Mouse (Mus musculus) lung, embryonic 16.5 days (tissue): Measurements from ENCODE around the gene Ctsk. TPM values are rescaled to one million over a fixed set of nuclear protein-coding genes. Genes with fewer than 3 reads are reported as not detected.

Source experiments
- ATAC-seq: fragments of 200-750 bp; cut with Nextera tagmentation; 2 replicates; pipeline ENCODE4 v1.8.0; 2017; ENCODE audit warnings: low read depth, mild to moderate bottlenecking, moderate library complexity
- H3K27ac ChIP-seq: fragments of 300-500 bp; sonication (generic); 2 replicates; pipeline ENCODE4 v1.5.1; 2014; ENCODE audit warnings: mild to moderate bottlenecking, control low read depth, low read length
- H3K27me3 ChIP-seq: fragments of 300-500 bp; sonication (generic); 2 replicates; pipeline ENCODE4 v1.6.1; 2014; ENCODE audit warnings: low read depth, low read length, mixed read lengths; ENCODE audit not compliant: control insufficient read depth, insufficient read depth
- H3K36me3 ChIP-seq: fragments of 300-500 bp; sonication (generic); 2 replicates; pipeline ENCODE4 v1.6.1; 2014; ENCODE audit warnings: low read length; ENCODE audit not compliant: control insufficient read depth, insufficient read depth
- H3K4me1 ChIP-seq: fragments of 300-500 bp; sonication (generic); replicated peaks from 2 replicates; pipeline ENCODE4 v1.6.1; 2014; ENCODE audit warnings: low read length, mixed read lengths; ENCODE audit not compliant: control insufficient read depth, insufficient read depth
- H3K4me2 ChIP-seq: fragments of 300-500 bp; sonication (generic); 2 replicates; pipeline ENCODE4 v1.6.1; 2014; ENCODE audit warnings: low read depth, low read length, control low read depth
- H3K4me3 ChIP-seq: fragments of 300-500 bp; sonication (generic); 2 replicates; pipeline ENCODE4 v1.5.1; 2014; ENCODE audit warnings: mild to moderate bottlenecking, low read length, control low read depth
- H3K9ac ChIP-seq: fragments of 300-500 bp; sonication (generic); 2 replicates; pipeline ENCODE4 v1.6.1; 2014; ENCODE audit warnings: low read length, control low read depth
- H3K9me3 ChIP-seq: fragments of 300-500 bp; sonication (generic); 2 replicates; pipeline ENCODE4 v1.6.1; 2016; ENCODE audit warnings: low read length; ENCODE audit not compliant: control insufficient read depth
- WGBS: fragments of 180-500 bp; shearing (Covaris S2); extraction: QIAGEN DNeasy Blood & Tissue Kit; methylation state at CpG from one replicate; pipeline ENCODE4 v1.1.7; 2014; 5-methylcytosine and 5-hydroxymethylcytosine counted together
- polyA plus RNA-seq: library from polyadenylated mRNA; unstranded; fragments of >200 nt; fragmentation: Nextera tagmentation; extraction: Ambion mirVana; gene quantifications from 2 replicates; pipeline ENCODE4 v1.2.1, GENCODE M21; 2015

The Ctsk gene
- polyA plus RNA-seq, 1 experiment from 2014 or later: 12.4 TPM

DNA sequence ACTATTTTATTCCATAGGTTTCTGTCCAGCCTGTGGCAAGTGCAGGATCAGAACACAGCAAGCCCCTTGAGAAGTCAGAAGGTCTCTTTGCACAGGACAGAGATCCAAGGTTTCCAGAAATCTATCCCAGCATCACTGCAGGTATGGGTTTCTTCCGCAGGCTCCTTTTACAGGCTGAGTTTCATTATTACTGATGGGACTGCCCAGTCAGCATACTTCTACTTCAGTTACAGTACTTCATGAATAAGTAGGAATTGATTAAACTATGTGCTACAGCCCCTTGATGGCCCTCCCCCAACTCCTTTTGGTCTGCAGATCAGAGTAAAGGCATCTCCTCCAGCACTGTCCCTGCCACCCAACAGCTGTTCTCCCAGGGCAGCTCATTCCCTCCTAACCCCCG is 8.8 kb upstream of the Ctsk start:
- no peaks in the 10 kb centered on the region for H3K27me3 ChIP-seq
- H3K9me3 ChIP-seq: no peaks in the 10 kb centered on the region
- H3K36me3 ChIP-seq: peaks cover 60% of the 10 kb centered on the region
- H3K4me2 ChIP-seq: no peak overlapping the region
- WGBS: 95% methylated on average over 2 of the region's 2 CpGs
- H3K27ac ChIP-seq: no peak overlapping the region
- no peak overlapping the region for H3K4me3 ChIP-seq
- no peak overlapping the region for H3K9ac ChIP-seq
- no peak for ATAC-seq
- H3K4me1 ChIP-seq: no peaks in the 10 kb centered on the region

DNA sequence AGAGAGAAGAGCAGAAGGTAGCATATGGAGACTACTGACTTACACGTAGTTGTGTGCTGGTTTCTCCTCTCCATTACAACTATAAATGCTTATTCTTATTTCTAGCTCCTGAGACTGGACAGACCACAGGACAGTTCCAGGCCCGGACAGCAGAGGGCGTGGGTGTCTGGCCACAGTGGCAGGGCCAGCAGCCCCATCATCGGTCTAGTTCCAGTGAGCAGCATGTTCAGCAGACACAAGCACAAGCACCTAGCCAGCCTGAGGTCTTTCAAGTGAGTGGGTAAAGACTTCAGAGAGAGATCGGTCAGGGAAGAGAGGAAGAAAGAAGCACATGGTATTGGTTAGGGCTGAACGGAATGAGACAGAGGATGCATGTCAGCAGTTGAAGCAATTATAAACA is 4.7 kb upstream of the Ctsk start:
- ATAC-seq: no peak
- Histone ChIP-seq H3K27me3 (no peaks in the 10 kb centered on the region), H3K36me3 (peaks cover 46% of the 10 kb centered on the region), H3K9ac (no peak overlapping the region), H3K27ac (no peak overlapping the region), H3K4me1 (no peaks in the 10 kb centered on the region), H3K4me2 (no peak overlapping the region), H3K9me3 (no peaks in the 10 kb centered on the region), H3K4me3 (no peak overlapping the region)
- WGBS: 63% methylated on average over 6 of the region's 6 CpGs

DNA sequence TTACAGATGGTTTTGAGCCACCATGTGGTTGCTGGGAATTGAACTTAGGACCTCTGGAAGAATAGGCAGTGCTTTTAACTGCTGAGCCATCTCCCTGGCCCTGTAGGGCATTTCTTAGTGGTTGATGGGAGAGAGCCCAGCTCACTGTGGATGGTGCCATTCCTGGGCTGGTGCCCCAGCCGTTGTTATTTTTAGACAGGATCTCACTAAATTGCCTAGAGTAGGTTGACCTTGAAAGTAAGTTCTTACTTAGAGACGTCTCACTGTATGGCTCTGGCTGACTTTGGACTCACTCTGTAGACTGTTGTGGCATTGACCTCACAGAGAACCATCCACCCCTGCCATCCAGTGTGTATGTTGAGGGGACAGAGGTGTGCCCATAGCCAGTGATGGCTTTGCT is 827 bp upstream of the Ctsk start:
- Histone ChIP-seq H3K27me3 (no peaks in the 10 kb centered on the region), H3K4me2 (no peak overlapping the region), H3K36me3 (peaks cover 23% of the 10 kb centered on the region), H3K9me3 (no peaks in the 10 kb centered on the region), H3K9ac (no peak overlapping the region), H3K27ac (no peak overlapping the region), H3K4me1 (no peaks in the 10 kb centered on the region), H3K4me3 (no peak overlapping the region)
- 78% methylated on average over 2 of the region's 2 CpGs for WGBS
- no peak for ATAC-seq

DNA sequence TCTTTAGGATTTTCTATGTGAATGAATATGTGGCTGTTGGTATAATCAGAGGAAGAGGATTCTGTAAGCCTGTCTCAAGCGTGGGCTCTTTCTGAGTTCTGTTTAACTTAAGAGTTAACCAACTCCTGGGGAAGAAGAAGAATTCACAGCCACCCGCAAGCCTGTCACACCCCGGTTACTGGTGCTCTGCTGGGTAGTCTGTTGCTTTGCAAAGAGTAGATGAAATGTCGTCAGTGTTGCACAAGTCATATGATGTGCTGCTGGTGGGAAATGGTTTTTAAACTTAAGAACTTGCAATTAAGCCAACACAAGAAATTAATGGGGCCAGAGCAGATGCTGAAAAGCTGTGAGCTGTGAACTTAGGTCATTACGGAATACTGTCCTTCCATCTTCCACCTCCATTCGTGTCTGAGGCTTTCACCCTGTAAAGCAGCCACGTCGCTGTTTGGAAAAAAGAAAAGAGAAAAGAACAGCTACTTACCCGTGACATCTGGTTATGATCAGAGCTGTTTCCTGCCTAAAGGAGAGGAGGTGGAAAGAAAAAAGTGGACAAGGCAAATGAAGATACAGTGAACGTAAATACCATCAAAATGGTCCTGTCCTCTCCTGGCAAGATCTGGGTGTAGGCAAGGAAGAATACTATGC is 562 bp downstream of the Ctsk start:
- peaks cover 13% of the 10 kb centered on the region for H3K36me3 ChIP-seq
- H3K4me1 ChIP-seq: no peaks in the 10 kb centered on the region
- no peak overlapping the region for H3K27ac ChIP-seq
- H3K4me3 ChIP-seq: no peak overlapping the region
- ATAC-seq: no peak
- H3K4me2 ChIP-seq: 0 out of 2 replicates have a peak overlapping the region, but pooled peaks have one; percentile 13
- 40% methylated on average over 10 of the region's 10 CpGs for WGBS
- no peak overlapping the region for H3K9ac ChIP-seq
- no peaks in the 10 kb centered on the region for H3K27me3 ChIP-seq
- H3K9me3 ChIP-seq: no peaks in the 10 kb centered on the region

DNA sequence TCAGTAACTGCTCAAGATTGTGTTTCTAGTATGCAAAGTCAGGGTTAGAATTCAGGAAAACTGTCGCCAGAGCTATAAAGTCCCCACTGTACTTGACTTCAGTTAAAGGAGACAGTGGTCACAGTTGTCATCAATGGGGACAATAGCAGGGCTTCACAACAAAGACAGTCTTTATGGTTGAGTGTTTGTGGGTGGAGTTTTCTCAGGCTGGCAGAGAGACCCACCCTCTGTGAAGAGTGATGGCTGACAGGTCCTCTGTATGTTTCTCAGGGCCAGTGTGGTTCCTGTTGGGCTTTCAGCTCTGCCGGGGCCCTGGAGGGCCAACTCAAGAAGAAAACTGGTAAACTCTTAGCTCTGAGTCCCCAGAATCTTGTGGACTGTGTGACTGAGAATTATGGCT is 3.3 kb downstream of the Ctsk start:
- Histone ChIP-seq H3K4me3 (no peak overlapping the region), H3K36me3 (no peaks in the 10 kb centered on the region), H3K4me1 (no peaks in the 10 kb centered on the region), H3K9me3 (no peaks in the 10 kb centered on the region), H3K27ac (no peak overlapping the region), H3K27me3 (no peaks in the 10 kb centered on the region), H3K9ac (no peak overlapping the region), H3K4me2 (no peak overlapping the region)
- no peak for ATAC-seq
- whole genome bisulfite sequencing: 70% methylated on average over 2 of the region's 2 CpGs

DNA sequence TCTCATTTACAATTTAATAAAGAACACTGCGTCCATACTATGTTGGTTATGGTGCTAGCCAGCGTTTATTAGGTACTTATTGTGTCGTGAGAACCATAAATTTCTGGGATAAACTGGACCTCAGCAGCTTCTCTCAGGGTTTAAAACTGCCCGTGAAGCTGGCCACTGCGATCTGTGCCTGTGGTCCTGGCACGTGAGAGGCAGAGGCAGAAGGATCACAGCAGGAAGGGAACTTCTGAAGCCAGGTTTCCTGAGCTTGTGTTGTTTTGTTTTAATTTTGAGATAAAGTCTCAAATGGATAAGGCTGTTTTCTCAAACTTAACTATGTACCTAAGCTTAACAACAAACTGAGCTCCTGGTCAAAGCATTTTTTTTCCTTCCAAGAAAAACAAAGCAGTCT is 10.3 kb downstream of the Ctsk start:
- Histone ChIP-seq H3K36me3 (no peaks in the 10 kb centered on the region), H3K9me3 (no peaks in the 10 kb centered on the region), H3K4me3 (no peak overlapping the region), H3K27me3 (no peaks in the 10 kb centered on the region), H3K4me2 (no peak overlapping the region), H3K4me1 (no peaks in the 10 kb centered on the region), H3K9ac (no peak overlapping the region), H3K27ac (no peak overlapping the region)
- 62% methylated on average over 6 of the region's 6 CpGs for WGBS
- ATAC-seq: no peak

DNA sequence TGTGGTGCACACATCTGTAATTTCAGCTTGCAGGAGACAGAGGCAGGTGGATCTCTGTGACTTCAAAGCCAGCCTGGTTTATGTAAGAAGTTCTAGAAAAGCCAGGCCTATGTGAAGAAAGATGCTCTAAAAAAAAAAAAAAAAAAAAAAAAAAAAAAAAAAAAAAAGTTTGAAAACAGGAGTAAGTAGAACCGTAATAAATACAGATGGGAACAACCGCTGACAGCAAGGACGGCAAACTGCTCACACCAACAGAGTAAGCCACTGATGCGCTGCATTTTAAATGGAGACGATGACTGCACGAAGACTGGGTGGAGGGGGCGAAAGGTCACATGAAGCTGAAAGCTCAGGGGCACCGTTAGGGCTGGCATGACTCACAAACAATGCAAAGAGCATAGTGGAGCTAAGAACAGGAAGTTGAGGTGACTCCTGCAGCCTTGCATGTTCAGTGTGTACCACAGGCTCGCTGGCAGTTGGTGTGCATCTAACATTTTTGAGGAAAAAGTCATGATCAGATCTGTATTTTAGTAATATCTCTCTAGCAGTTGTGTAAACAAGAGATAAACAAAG is 12.6 kb downstream of the Ctsk start:
- Histone ChIP-seq H3K36me3 (no peaks in the 10 kb centered on the region), H3K9me3 (no peaks in the 10 kb centered on the region), H3K4me1 (no peaks in the 10 kb centered on the region), H3K27me3 (no peaks in the 10 kb centered on the region), H3K4me3 (no peak overlapping the region), H3K4me2 (no peak overlapping the region), H3K27ac (no peak overlapping the region), H3K9ac (no peak overlapping the region)
- 72% methylated on average over 9 of the region's 9 CpGs for WGBS
- no peak for ATAC-seq

DNA sequence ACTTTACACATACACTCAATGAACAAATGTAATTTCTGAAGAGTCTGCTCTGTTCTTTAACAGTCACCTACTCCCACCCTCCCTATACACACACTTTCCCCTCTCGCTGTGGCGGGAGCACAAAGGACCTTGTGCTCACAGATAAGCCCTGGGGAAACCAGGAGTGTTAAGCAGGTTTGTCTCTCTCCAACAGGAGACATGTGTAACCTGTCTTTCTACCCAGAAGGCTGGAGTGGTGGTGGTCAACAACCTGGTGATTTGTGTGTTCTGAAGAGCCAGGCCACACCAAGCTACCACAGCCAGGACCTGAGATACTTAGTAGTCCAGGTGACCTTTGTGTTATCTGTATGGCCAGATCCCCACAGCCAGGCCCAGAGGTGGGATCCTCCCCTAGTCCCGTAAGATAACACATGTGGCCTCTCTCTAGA is 17.6 kb downstream of the Ctsk start:
- Histone ChIP-seq H3K4me2 (no peak overlapping the region), H3K9ac (no peak overlapping the region)

DNA sequence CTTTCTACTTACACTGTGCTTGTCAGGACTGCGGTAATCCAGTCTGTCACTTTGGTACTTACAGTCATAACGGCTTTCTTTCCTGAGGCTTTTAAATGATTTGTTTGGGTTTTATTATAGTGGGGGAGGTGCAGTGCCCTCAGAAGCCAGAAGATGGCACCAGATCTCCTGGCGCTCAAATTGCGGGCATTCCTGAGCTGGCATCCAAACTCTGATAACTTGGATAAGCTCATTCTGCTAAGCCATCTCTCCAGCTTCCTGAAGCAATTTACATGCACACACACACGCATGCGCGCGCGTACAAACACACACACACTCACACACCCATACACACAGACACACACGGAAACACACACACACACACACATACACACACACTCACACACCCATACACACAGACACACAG is 18.4 kb downstream of the Ctsk start:
- Histone ChIP-seq H3K4me3 (no peak overlapping the region), H3K36me3 (no peaks in the 10 kb centered on the region), H3K4me1 (no peaks in the 10 kb centered on the region), H3K27ac (no peak overlapping the region), H3K9ac (no peak overlapping the region), H3K27me3 (no peaks in the 10 kb centered on the region), H3K4me2 (no peak overlapping the region), H3K9me3 (no peaks in the 10 kb centered on the region)
- 12% methylated on average over 10 of the region's 10 CpGs for WGBS
- ATAC-seq: peak; percentile 72; the same call in 1 of the 2 replicates

More for the DNA sequence above, 17.6 kb downstream of the Ctsk start:
- no peak for ATAC-seq
- 71% methylated on average over 3 of the region's 3 CpGs for WGBS
- Histone ChIP-seq H3K27ac (no peak overlapping the region), H3K36me3 (no peaks in the 10 kb centered on the region), H3K4me1 (no peaks in the 10 kb centered on the region), H3K4me3 (no peak overlapping the region), H3K27me3 (no peaks in the 10 kb centered on the region), H3K9me3 (no peaks in the 10 kb centered on the region)
